7 mouse cellular contexts compared by ENCODE assay signal in genomic region chr9:63399463-63399815, GRCm38 (mm10). TPM values are rescaled to one million over a fixed set of nuclear protein-coding genes. Genes with fewer than 3 reads are reported as not detected.
DNase-seq lines count a peak whose midpoint lies in the region; ATAC-seq and TF ChIP-seq lines count a peak whose summit lies in the region.

No protein-coding gene starts in this region.

- no peaks in the 10 kb centered on the region for H3K9me3 ChIP-seq in lung, postnatal 0 days (ENCODE audit: low read length)
- H3K9me3 ChIP-seq in forebrain, embryonic 10.5 days = no peaks in the 10 kb centered on the region
- H3K9me3 ChIP-seq in liver, embryonic 11.5 days (ENCODE audit: control insufficient read depth, low read length) = no peaks in the 10 kb centered on the region
- H3K9me3 ChIP-seq in stomach, embryonic 15.5 days = no peaks in the 10 kb centered on the region

- no peaks in the 10 kb centered on the region for H3K36me3 ChIP-seq in lung, postnatal 0 days (ENCODE audit: insufficient read depth, low read length)
- H3K36me3 ChIP-seq in forebrain, embryonic 10.5 days (replicated peaks) = no peaks in the 10 kb centered on the region
- H3K36me3 ChIP-seq in liver, embryonic 11.5 days (ENCODE audit: control insufficient read depth, insufficient read depth, low read length) = no peaks in the 10 kb centered on the region
- H3K36me3 ChIP-seq in stomach, embryonic 15.5 days = no peaks in the 10 kb centered on the region

- no peaks in the 10 kb centered on the region for H3K4me1 ChIP-seq in lung, postnatal 0 days (ENCODE audit: insufficient read depth, low read depth, low read length)
- peaks cover 38% of the 10 kb centered on the region for H3K4me1 ChIP-seq in forebrain, embryonic 10.5 days
- H3K4me1 ChIP-seq in liver, embryonic 11.5 days (replicated peaks; ENCODE audit: control insufficient read depth, insufficient read depth, low read length) = peaks cover 17% of the 10 kb centered on the region; the same call in 1 of the 2 replicates
- peaks cover 5% of the 10 kb centered on the region; the same call in 1 of the 2 replicates for H3K4me1 ChIP-seq in stomach, embryonic 15.5 days

- peak overlapping the region; percentile 92 for H3K4me2 ChIP-seq in lung, postnatal 0 days (replicated peaks; ENCODE audit: low read depth, low read length)
- peak overlapping the region; percentile 94 for H3K4me2 ChIP-seq in liver, embryonic 11.5 days
- H3K4me2 ChIP-seq in stomach, embryonic 15.5 days = peak overlapping the region; percentile 68

- H3K9ac ChIP-seq in lung, postnatal 0 days (replicated peaks; ENCODE audit: low read depth) = peak overlapping the region; percentile 44; the same call in 1 of the 2 replicates
- H3K9ac ChIP-seq in liver, embryonic 11.5 days (ENCODE audit: low read depth, low read length) = peak overlapping the region; percentile 87
- peak overlapping the region; percentile 51 for H3K9ac ChIP-seq in stomach, embryonic 15.5 days

- peak; percentile 28 for ATAC-seq in lung, postnatal 0 days
- ATAC-seq in liver, embryonic 11.5 days (replicated peaks; ENCODE audit: low FRiP score) = no peak; the same call in 1 of the 2 replicates
- ATAC-seq in stomach, embryonic 15.5 days (ENCODE audit: insufficient read depth, low FRiP score, low read depth) = no peak

- no peaks in the 10 kb centered on the region for H3K27me3 ChIP-seq in lung, postnatal 0 days (replicated peaks; ENCODE audit: insufficient read depth, low read length)
- no peaks in the 10 kb centered on the region for H3K27me3 ChIP-seq in forebrain, embryonic 10.5 days (ENCODE audit: poor library complexity, severe bottlenecking)
- H3K27me3 ChIP-seq in liver, embryonic 11.5 days (replicated peaks; ENCODE audit: control insufficient read depth, insufficient read depth, low read length) = no peaks in the 10 kb centered on the region
- H3K27me3 ChIP-seq in stomach, embryonic 15.5 days (replicated peaks) = no peaks in the 10 kb centered on the region

- no peak for DNase-seq in lung, postnatal 0 days (ENCODE audit: low spot score)
- no peak for DNase-seq in lung, postnatal 36 days
- no peak for DNase-seq in forebrain, embryonic 10.5 days (ENCODE audit: extremely low spot score, low spot score)
- no peak for DNase-seq in liver, embryonic 11.5 days (ENCODE audit: low spot score)
- no peak for DNase-seq in left cerebral cortex, adult 18-20 months (ENCODE audit: low spot score in 2 of 2)
- DNase-seq in cerebellum, postnatal 25 days = no peak

- TF ChIP-seq EP300 in lung, postnatal 0 days (IDR thresholded peaks at IDR 0.05) = no peak

- TF ChIP-seq CTCF in lung, postnatal 0 days (IDR thresholded peaks at IDR 0.05) = no peak

- peak overlapping the region; percentile 77 for H3K4me3 ChIP-seq in lung, postnatal 0 days (ENCODE audit: low read depth, low read length)
- H3K4me3 ChIP-seq in forebrain, embryonic 10.5 days = peak overlapping the region; percentile 77
- peak overlapping the region; percentile 85 for H3K4me3 ChIP-seq in liver, embryonic 11.5 days (ENCODE audit: low read depth, low read length)
- H3K4me3 ChIP-seq in stomach, embryonic 15.5 days (replicated peaks) = peak overlapping the region; percentile 84

- WGBS in lung, postnatal 0 days = 3% methylated on average over 8 of the region's 8 CpGs
- WGBS in forebrain, embryonic 10.5 days = 3% methylated on average over 8 of the region's 8 CpGs
- WGBS in liver, embryonic 11.5 days = 2% methylated on average over 8 of the region's 8 CpGs
- 4% methylated on average over 8 of the region's 8 CpGs for WGBS in stomach, embryonic 15.5 days

- H3K27ac ChIP-seq in lung, postnatal 0 days (ENCODE audit: low read length) = peak overlapping the region; percentile 82; the same call in 1 of the 2 replicates
- H3K27ac ChIP-seq in forebrain, embryonic 10.5 days = peak overlapping the region; percentile 94
- peak overlapping the region; percentile 87 for H3K27ac ChIP-seq in liver, embryonic 11.5 days (ENCODE audit: low read depth, low read length)
- peak overlapping the region; percentile 54; the same call in 1 of the 2 replicates for H3K27ac ChIP-seq in stomach, embryonic 15.5 days

RNA-seq across cellular contexts. Expression of gene 2300009A05Rik, which starts 0.4 kb away (rescaled TPM):
- polyA plus RNA-seq in lung, postnatal 0 days (2015; fragmentation: Nextera tagmentation; extraction: Ambion mirVana) = 51.7 and 57.5 TPM in 2 replicates
- 39.4 and 40.5 TPM in 2 replicates for polyA plus RNA-seq in forebrain, embryonic 10.5 days (2016; fragmentation: Nextera tagmentation; extraction: Ambion mirVana)
- 39.8 and 41.5 TPM in 2 replicates for polyA plus RNA-seq in liver, embryonic 11.5 days (2014; fragmentation: Nextera tagmentation; extraction: Ambion mirVana)
- 39.2 and 40.1 TPM in 2 replicates for polyA plus RNA-seq in stomach, embryonic 15.5 days (2015; fragmentation: Nextera tagmentation; extraction: Ambion mirVana)
- 10 to 100 TPM; 22.6 to 24.2 TPM for total RNA-seq in left cerebral cortex, adult 18-20 months (2021)

RNA-seq across cellular contexts. Expression of gene Map2k5, which starts 21.7 kb away (rescaled TPM):
- polyA plus RNA-seq in lung, postnatal 0 days (2015; fragmentation: Nextera tagmentation; extraction: Ambion mirVana) = 21.5 and 23.1 TPM in 2 replicates
- polyA plus RNA-seq in forebrain, embryonic 10.5 days (2016; fragmentation: Nextera tagmentation; extraction: Ambion mirVana) = 33.8 and 34.2 TPM in 2 replicates
- polyA plus RNA-seq in liver, embryonic 11.5 days (2014; fragmentation: Nextera tagmentation; extraction: Ambion mirVana) = 23.5 and 27.1 TPM in 2 replicates
- polyA plus RNA-seq in stomach, embryonic 15.5 days (2015; fragmentation: Nextera tagmentation; extraction: Ambion mirVana) = 26.1 and 28.2 TPM in 2 replicates
- 10 to 100 TPM; 31.6 to 34.0 TPM for total RNA-seq in left cerebral cortex, adult 18-20 months (2021)
